Mouse (Mus musculus) embryo, embryonic 10 days (tissue): Measurements from ENCODE around the gene Ptprn.

Source experiments
- DNase-seq: peaks from one replicate; pipeline ENCODE4 v3.0.0-alpha.2; 2015; ENCODE audit warnings: low spot score

Ptprn gene

GRCm38 (mm10) chr1:75222926-75223325, 41.4 kb downstream of the Ptprn start:
- no peak for DNase-seq

- no peak for DNase-seq
Observed at GRCm38 (mm10) chr1:75221538-75221937, 42.8 kb downstream of the Ptprn start.

GRCm38 (mm10) chr1:75219531-75219930, 44.8 kb downstream of the Ptprn start, which contains the start of gene Tuba4a:
Gene Tuba4a, minus strand, starts transcription at chr1:75219865.
- DNase-seq: peak; percentile 47

- peak; percentile 81 for DNase-seq
Observed at GRCm38 (mm10) chr1:75219078-75219477, 45.2 kb downstream of the Ptprn start.

GRCm38 (mm10) chr1:75218227-75219001, 45.9 kb downstream of the Ptprn start:
- DNase-seq: no peak

- no peak for DNase-seq
Observed at GRCm38 (mm10) chr1:75217893-75218226, 46.4 kb downstream of the Ptprn start.

- no peak for DNase-seq
Observed at GRCm38 (mm10) chr1:75216797-75217585, 47.3 kb downstream of the Ptprn start.

- DNase-seq: no peak
Observed at GRCm38 (mm10) chr1:75215785-75216184, 48.5 kb downstream of the Ptprn start.

- DNase-seq: no peak
Observed at GRCm38 (mm10) chr1:75214886-75215285, 49.4 kb downstream of the Ptprn start.

- no peak for DNase-seq
Observed at GRCm38 (mm10) chr1:75214442-75214841, 49.9 kb downstream of the Ptprn start.

GRCm38 (mm10) chr1:75213096-75213495, 51.2 kb downstream of the Ptprn start:
- no peak for DNase-seq

- DNase-seq: no peak
Observed at GRCm38 (mm10) chr1:75212542-75212941, 51.8 kb downstream of the Ptprn start.

GRCm38 (mm10) chr1:75211141-75211708, 53.1 kb downstream of the Ptprn start:
- no peak for DNase-seq

GRCm38 (mm10) chr1:75210136-75211087, 53.9 kb downstream of the Ptprn start, which contains the start of the genes Glb1l and Stk16:
Gene Glb1l, minus strand, starts transcription at chr1:75210813.
Gene Stk16, plus strand, starts transcription at chr1:75210838.
- peak; percentile 99 for DNase-seq

- DNase-seq: peak; percentile 52
Observed at GRCm38 (mm10) chr1:75208967-75209678, 55.2 kb downstream of the Ptprn start.

GRCm38 (mm10) chr1:75201236-75201635, 63.1 kb downstream of the Ptprn start:
- DNase-seq: no peak
